Mouse (Mus musculus) C3H10T1/2 (cell line): ENCODE measurements around the gene Trir. TPM values are rescaled to one million over a fixed set of nuclear protein-coding genes. Genes with fewer than 3 reads are reported as not detected.

Experiments
- polyA plus RNA-seq, 2 experiments: library from polyadenylated mRNA; unstranded; fragments of >200 nt; fragmentation: generic; extraction: Trizol; gene quantifications; one replicate each; pipeline ENCODE4 v1.2.1; 2012; ENCODE audit warnings: missing spikeins in 2 of 2

The Trir gene
- polyA plus RNA-seq: 100 to 1,000 TPM; 205 to 250 TPM

DNA sequence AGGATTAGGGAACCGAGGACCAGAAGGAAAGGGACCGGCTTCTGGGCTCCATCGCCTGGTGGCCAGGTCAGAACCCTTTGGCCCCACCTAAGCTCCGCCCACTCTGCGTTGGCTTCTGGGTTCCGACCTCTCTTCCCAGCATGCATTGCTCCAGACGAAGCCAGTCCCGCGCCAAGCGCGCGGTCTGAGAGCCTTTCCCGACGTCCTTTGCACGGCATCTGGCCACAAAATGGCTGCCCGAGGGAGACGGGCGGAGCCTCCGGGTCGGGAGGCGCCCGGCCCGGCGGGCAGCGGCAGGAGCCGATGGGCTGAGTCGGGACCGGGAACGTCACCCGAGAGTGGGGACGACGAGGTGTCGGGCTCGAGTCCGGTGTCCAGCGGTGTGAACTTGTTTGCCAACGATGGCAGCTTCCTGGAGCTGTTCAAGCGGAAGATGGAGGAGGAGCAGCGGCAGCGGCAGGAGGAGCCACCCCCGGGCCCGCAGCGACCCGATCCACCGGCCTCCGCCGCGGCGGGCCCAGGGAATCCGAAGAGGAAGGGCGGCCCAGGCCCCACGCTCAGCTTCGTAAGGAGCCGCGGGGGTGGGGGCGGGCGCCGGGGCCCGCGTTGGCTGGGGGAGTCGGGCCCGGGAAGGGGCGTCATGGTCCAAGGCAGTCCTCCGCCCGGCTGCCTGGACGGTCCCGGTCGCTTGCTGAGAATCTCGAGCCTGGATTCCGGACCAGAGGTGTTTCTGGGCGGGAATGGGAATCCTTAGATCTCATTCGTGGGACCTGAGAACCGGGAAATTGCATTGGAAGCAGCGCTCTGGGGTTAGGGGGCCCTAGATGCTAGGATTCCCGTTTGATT is at the start of gene Trir:
Gene Trir, plus strand, starts transcription at position 154 of the 846 bp plus-strand sequence.

DNA sequence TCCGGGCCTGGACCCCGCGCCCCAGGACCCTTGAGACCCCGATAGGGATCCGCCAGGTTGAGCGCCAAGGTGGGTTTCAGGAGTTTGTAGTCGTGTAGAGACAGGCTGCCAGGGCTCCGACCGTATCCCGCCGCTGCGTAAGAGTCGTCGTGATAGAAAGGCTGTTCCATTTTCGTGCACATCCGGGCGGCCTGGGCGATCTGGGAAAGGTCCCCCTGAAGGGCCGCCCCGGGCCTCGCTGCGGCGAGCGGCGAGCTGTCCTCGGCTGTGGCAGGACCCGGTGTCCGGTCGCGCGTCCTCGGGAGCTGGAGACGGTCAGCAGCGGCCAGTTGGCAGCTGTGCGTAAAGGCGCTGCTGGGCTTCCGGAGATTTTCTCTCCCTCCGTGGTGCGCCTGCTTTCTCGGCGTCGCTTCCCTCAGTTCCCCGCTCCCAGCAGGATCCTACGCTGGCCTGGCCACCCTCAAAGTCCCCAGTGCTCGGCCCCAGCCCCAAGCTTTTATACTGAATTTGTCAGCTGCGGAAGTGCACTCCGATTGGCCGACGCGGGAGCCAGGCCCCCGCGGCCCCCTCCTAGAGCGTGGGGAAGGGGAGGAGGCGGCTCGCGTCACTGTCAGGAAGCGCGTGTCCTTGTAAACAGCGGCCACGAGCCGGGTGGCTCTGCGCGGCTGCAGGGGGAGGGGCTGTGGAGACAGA is 48.2 kb upstream of the Trir start, which contains the start of gene Junb:
Gene Junb, minus strand, starts transcription at position 471 of the 693 bp plus-strand sequence.

DNA sequence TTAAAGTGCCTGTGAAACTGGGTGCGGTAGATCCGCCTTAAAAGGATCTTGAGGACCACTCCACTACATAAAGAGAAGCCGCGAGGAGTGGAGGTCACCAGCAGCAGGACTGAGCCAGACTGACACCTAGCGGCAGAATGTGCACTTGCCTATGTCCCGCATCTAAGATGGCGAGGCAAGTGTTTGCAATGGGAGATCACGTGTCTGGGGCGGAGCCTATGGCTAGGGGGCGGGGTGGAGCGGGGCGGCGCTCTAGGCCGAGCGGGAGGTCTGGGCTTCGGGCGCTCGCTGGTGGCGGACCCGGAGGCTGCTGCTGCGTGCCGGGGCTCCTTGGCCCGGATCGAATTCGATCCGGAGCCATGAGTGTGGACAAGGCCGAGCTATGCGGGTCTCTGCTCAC is 36.3 kb upstream of the Trir start, which contains the start of gene Hook2:
Gene Hook2, plus strand, starts transcription at position 255 of the 400 bp plus-strand sequence.

DNA sequence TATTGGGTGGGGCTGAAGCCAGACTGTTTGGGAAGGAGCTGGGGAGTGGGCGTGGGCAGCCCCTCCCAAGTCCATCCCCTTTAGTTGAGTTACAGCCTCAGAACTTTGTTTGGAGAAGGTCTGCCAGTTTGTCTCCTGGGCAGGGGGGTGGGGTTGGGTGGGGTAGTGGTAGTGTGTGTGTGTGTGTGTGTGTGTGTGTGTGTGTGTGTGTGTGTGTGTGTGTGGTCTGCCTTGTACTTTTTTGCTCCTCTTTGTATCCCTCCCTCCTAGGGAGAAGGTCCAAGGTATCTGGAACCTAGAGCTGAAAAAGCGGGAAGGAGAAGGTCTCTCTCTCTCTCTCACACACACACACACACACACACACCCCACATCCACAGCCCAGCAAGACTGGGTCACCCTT is 12.2 kb upstream of the Trir start, which contains the start of gene Best2:
Gene Best2, minus strand, starts transcription at position 101 of the 400 bp plus-strand sequence.

DNA sequence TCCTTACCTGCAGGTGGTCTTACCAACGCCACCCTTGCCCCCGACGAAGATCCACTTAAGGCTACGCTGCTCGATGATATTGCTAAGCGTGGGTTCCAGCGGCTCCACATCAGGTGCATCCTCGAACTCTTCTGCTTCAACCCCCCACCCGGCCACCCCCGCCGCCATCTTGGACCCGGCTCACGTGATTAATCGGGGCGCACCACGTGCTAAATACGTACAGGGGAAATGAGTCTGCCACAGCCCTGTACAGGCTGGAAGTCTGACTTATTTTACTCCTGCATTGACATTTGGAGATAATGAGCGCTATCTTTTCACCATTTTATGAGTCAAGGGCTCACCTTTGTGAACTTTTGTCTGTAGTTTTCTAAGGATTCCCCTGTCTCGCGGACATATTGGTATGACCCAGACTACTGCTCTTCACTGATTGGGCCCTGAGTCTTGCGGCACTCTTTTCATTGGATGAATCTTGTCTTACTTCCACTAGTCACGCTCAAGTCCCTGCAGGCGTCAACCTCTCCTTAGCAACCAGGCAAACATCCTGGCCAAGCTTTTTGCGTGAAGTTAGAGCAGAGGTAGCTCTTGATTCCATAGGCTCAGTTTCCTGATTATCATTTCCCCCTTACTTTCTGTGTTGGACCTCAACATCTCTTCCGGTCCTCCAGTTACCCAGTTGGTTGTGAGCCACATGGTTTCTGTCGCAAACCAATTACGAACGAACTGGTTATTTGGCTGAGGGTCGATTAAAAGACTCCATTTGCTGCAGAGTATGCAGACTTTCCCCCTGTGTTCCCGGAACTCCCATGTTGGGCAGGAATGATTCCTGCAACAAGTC is 1.3 kb upstream of the Trir start, which contains the start of gene Asna1:
Gene Asna1, minus strand, starts transcription at position 184 of the 835 bp plus-strand sequence.

DNA sequence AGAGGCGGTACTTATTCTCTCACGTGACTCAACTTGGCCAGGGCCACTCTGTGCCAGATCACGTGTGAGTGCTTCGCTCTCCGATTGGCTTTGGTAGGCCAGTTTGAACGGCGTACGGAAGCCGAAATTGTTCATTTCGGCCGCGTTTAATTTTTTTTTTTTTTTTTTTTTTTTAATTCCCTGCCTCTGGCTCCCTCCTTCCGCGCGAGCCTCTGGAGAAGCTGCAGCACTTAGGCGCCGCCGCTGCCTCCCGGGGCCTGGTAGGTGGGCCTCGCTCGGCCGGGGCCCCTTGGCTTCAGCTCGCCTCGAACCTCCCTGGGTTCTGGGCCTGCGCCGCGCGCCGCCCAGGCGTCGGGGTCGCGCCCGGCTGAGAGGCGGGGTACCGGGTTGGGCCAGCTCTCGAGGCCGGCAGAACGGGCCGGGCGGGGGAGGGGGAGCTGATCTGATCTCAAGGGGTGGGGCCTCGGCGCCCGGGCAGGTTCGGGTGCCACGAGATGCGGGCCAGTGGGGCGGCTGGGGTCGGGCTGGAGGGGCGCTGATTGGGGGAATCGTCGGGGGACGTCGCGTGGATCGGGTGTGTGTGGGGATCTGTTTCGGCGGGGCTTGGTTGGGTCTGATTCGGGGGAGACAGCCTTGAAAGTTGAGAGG is 10.2 kb downstream of the Trir start, which contains the start of gene Tnpo2:
Gene Tnpo2, plus strand, starts transcription at position 198 of the 648 bp plus-strand sequence.

DNA sequence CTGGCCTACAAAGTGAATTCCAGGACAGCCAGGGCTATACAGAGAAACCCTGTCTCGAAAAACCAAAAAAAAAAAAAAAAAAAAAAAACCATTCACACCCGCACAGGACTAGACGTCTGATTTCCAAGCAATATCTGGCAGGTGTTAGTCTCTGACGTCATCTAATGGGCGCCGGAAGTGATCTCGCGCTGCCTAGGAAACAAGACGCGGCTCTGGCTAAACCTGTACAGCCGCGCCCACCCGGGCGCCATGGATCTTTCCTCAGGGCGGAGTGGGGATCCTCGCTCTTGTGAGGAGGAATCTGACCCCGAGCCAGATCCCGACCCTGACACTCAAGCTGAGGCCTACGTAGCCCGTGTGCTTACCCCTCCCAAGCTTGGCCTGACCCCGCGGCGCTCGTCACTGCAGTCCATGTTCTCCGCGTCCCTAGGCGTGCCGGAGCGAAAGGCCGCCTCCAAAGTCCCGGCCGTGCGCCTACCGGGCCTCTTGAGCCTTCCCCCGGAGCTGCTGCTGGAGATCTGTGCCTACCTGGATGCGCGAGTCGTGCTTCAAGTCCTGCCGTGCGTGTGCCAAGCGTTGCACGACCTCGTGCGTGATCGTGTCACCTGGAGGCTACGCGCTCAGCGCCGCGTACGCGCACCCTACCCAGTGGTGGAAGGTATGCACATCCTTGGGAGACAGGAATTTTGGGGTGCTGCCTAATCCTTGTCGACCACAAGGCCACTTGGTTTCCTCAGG is 33.4 kb downstream of the Trir start, which contains the start of gene Fbxw9:
Gene Fbxw9, plus strand, starts transcription at position 177 of the 738 bp plus-strand sequence.

DNA sequence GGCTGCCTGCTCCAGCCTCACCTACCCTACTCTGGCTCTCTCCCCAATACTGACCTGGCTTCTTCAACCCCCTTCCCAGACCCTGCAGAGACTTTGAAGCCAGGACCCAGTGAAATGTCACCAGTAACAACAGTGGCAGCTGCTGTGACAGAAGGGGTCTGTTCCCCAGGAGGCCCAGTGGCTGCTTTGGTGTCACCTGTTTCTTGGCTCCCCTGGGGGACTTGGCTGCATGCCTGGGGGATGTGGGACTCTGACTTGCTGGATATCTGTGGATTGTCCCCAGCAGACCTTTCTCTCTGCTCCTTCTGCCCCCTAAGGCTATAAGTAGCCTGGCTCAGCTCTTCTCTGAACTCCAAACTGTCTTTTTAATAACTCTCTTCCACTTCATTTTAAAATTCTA is 41.4 kb downstream of the Trir start, which contains the start of gene Gm5741:
Gene Gm5741, minus strand, starts transcription at position 1 of the 400 bp plus-strand sequence.

DNA sequence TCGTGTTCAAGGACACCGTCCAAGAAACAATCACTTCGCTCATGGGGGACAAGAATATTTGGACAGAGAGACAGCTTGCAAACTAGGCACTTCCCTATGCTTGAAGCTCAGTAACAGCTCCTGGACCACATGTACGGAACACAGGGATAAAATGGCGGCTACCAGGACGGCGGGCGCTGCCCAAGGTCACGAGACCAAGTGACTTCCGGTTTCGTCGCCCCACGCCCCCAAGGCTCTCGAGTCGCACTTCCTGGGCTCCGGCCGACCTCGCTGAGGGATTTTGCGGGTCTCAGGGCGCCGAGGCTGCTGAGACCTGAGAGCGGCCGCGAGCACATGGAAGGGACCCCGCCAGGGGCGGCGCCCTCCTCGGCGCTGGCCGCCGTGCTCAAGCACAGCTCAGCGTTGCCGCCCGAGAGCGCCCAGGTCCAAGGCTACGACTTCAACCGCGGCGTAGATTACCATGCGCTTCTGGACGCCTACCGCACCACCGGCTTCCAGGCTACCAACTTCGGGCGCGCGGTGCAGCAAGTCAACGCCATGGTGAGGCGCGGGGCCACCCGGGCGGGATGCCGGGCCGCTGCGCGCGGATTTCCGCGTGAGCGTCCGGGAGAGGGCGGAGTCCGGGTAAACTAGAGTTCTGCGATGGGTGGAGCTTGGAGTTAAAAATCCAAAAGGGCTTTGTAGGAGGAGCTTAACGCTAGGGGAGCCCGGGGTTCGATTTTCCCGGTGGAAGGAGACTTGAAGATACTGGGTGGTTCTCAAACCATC is 45.1 kb downstream of the Trir start, which contains the start of gene Dhps:
Gene Dhps, plus strand, starts transcription at position 244 of the 768 bp plus-strand sequence.

Other genes starting within 250 kb of the Trir start
- gene Nfix, start 226.5 kb upstream of the Trir start, polyA plus RNA-seq: 100 to 1,000 TPM in 1 of 2 experiments, 10 to 100 TPM in 1; 92.3 to 315 TPM
- gene Dand5, start 204.0 kb upstream of the Trir start, polyA plus RNA-seq: 10 to 100 TPM in 1 of 2 experiments, 1 to 10 TPM in 1; 2.8 to 12.6 TPM
- 10 to 100 TPM; 31.0 to 75.6 TPM for gene Gadd45gip1, start 195.3 kb upstream of the Trir start, polyA plus RNA-seq
- 10 to 100 TPM; 61.5 to 69.9 TPM for gene Rad23a, start 186.2 kb upstream of the Trir start, polyA plus RNA-seq
- 100 to 1,000 TPM; 585 to 801 TPM for gene Calr, start 179.9 kb upstream of the Trir start, polyA plus RNA-seq
- 100 to 1,000 TPM in 1 of 2 experiments, 10 to 100 TPM in 1; 76.6 to 106 TPM for gene Farsa, start 169.8 kb upstream of the Trir start, polyA plus RNA-seq
- 1 to 10 TPM in 1 of 2 experiments, under 1 TPM in 1; 0.08 to 3.1 TPM for gene Syce2, start 154.7 kb upstream of the Trir start, polyA plus RNA-seq
- gene Gcdh, start 132.9 kb upstream of the Trir start, polyA plus RNA-seq: 10 to 100 TPM in 1 of 2 experiments, 1 to 10 TPM in 1; 4.6 to 16.7 TPM
- under 1 TPM; 0.08 to 0.27 TPM for gene Klf1, start 124.9 kb upstream of the Trir start, polyA plus RNA-seq
- 10 to 100 TPM; 11.5 to 17.3 TPM for gene Dnase2a, start 118.3 kb upstream of the Trir start, polyA plus RNA-seq
- gene Mast1, start 89.5 kb upstream of the Trir start, polyA plus RNA-seq: under 1 TPM in 1 of 2 experiments, not detected in 1; 0.06 TPM
- under 1 TPM in 1 of 2 experiments, not detected in 1; 0.05 TPM for gene Rtbdn, start 79.8 kb upstream of the Trir start, polyA plus RNA-seq
- gene Gm49661, start 57.4 kb upstream of the Trir start, polyA plus RNA-seq: not detected
- gene Prdx2, start 57.2 kb upstream of the Trir start, polyA plus RNA-seq: 100 to 1,000 TPM; 723 to 905 TPM
- gene Rnaseh2a, start 57.1 kb upstream of the Trir start, polyA plus RNA-seq: 100 to 1,000 TPM in 1 of 2 experiments, 10 to 100 TPM in 1; 85.1 to 248 TPM
- 10 to 100 TPM; 27.0 to 43.6 TPM for gene Junb, start 48.1 kb upstream of the Trir start, polyA plus RNA-seq
- gene Hook2, start 36.2 kb upstream of the Trir start, polyA plus RNA-seq: 1 to 10 TPM; 2.4 to 5.2 TPM
- under 1 TPM in 1 of 2 experiments, not detected in 1; 0.17 TPM for gene Best2, start 12.3 kb upstream of the Trir start, polyA plus RNA-seq
- gene Asna1, start 1.5 kb upstream of the Trir start, polyA plus RNA-seq: 100 to 1,000 TPM; 150 to 247 TPM
- 10 to 100 TPM in 1 of 2 experiments, 1 to 10 TPM in 1; 8.0 to 41.1 TPM for gene Tnpo2, start 10.1 kb downstream of the Trir start, polyA plus RNA-seq
- gene Fbxw9, start 33.2 kb downstream of the Trir start, polyA plus RNA-seq: 10 to 100 TPM; 11.0 to 31.1 TPM
- under 1 TPM in 1 of 2 experiments, not detected in 1; 0.48 TPM for gene Gm5741, start 41.2 kb downstream of the Trir start, polyA plus RNA-seq
- 100 to 1,000 TPM in 1 of 2 experiments, 10 to 100 TPM in 1; 51.7 to 147 TPM for gene Dhps, start 44.9 kb downstream of the Trir start, polyA plus RNA-seq
- 100 to 1,000 TPM; 149 to 151 TPM for gene Wdr83os, start 53.9 kb downstream of the Trir start, polyA plus RNA-seq
- gene Wdr83, start 54.5 kb downstream of the Trir start, polyA plus RNA-seq: 10 to 100 TPM; 14.8 to 25.8 TPM
- 10 to 100 TPM in 1 of 2 experiments, 1 to 10 TPM in 1; 6.8 to 20.5 TPM for gene Man2b1, start 56.4 kb downstream of the Trir start, polyA plus RNA-seq
- under 1 TPM in 1 of 2 experiments, not detected in 1; 0.05 TPM for gene Zfp791, start 96.3 kb downstream of the Trir start, polyA plus RNA-seq
- not detected for gene Cks1brt, start 125.1 kb downstream of the Trir start, polyA plus RNA-seq
- not detected for gene Olfr371, start 199.2 kb downstream of the Trir start, polyA plus RNA-seq